Mouse (Mus musculus) adrenal gland, adult (tissue): Measurements from ENCODE around the gene Sypl2.
A peak's percentile ranks its signal among the peaks of the same experiment; 100 is the strongest.

ENCODE experiments used
- DNase-seq, 2 experiments: peaks; one replicate each; pipeline ENCODE4 v3.0.0; 2022 to 2023; ENCODE audit warnings: low spot score in 1 of 2; ENCODE audit not compliant: inconsistent age in 2 of 2

The Sypl2 gene

DNA sequence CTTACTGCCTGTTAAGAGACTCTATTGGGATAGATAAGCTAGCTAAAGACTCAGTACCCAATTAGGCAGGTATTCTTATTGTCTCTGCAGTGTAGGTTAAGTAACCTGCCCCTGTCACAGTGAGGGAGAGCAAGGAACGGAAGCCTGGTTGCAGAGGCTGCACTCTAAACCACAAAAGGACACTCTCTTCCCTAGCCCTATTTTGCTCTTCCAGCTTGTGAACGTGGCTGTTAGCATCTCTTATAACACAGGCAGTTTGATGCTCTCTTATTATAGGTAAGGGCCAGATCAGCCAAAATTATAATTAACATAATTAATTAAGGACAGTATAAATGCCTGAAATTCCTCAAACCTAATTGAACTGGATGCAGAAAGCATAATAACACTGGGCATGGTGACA is 45.9 kb downstream of the Sypl2 start:
- DNase-seq: no peak

DNA sequence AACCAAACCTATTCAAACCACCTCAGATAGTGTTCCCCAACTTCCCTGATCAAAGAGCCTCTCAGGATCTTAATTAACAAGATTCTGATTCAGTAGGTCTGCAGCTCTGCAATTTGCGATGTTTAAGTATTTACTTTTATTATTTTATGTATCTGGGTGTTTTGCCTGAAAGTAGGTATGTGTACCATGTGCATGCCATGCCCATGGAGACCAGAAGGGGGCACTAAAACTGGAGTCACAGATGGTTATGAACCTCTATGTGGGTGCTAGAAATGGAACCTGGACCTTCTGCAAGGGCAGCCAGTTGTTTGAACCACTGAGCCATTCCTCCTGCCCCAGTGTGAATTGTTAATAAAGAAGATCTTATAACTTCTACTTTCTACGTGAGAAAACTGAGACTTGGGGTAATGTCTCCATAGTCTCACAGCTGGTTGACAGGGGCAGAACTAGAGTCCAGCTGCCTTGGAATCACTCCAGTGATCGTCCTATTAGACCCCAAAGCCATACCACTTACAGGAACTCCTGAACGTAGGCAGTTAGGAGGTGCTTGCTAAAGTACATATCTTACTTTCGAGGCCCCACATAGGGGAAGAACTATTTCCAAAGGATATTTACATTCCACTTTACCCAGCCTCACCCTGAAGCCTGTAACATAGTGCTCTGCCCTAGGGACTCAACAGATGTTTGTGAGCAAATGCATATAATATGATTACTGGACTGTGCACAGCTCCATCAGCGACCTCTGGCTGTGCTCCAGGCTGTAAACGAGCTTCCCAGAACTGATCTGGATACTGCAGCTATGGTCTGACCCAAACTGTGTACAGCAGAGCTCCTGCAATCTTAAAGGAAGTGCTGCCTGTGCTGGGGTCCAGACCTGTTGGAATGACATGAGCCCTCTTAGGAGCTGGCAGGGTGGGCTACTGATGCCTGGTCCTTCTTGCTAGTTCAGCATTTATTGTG is 47.4 kb downstream of the Sypl2 start:
- peak in 1 of 2 experiments; percentile 31 for DNase-seq

DNA sequence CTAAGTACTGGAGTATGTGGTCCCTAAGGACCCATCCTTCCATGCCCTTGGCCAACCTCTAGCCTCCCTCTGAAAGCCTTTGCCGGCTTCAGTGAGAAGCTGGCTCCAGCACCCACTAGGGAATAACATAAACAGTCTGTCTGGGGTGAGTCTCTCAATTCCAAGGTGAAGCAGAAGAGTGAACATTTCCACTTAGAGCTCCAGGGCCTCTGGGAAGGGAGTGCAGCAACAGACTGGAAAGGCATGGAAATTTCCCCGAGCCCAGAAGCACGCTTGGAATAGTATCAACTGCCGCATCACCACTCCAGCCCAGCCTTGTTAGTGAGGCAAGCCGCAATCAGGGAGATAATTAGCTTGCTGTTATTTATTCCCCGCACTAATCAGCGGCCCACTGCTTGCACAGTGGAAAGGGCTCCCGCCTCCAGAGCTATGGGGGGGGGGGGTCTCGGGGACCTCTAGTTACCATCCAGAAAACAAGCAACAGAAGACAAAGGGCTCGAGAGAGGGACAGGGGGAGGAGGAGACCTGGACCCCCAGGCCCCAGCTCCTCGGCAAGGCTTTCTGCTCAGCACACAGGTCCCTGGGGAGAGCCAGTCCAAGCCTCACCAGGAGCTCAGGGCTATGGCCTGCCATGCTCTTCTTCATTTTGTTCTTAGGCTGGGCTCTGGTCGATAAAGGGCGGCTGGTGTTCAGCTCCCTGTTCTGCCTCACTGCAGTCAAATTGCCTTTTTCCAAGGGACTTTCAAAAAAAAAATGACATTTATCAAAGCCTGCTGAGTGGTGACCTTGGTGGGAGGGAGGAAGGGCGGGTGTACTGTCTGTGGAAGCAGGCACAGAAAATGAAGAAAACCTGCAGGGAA is 51.5 kb downstream of the Sypl2 start:
- peak; percentile 79 to 88 for DNase-seq

DNA sequence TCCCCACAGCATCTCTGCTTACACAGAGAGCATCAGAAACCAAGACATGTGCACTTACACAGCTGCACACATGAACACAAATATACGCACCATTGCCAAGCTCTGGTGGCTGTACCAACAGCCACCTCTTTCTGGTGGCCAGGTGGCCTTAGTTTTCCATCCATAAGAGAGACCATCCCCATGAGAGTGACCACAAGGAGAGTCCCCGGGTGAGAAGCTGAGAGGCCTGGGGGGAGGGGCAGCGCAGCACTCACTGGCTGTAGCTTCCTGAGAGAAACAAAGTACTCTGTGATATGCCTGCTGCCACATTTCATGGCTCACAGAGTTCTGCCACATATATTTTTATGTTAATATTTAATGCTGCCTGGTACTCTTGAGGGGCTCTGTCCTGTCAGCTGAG is 57.2 kb downstream of the Sypl2 start:
- no peak for DNase-seq

DNA sequence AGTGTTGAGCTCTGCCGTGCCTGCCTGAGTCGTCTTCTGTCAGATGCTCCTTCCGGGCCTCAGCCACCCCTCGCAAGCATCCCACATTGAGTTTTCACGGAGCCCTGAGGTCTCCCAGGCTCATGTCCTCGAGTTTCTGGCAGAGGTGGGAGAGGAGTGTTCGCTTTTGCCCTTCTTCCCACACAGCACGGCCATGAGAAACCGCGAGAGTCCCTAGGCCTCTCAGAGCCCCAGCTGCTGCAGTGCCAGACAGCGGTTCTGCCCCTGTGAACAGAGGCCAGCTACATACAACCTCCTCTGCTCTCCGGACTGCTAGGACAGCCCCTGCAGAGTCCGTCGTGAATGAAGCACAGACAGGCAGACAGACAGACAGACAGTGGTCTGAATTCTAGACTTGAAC is 58.9 kb downstream of the Sypl2 start:
- DNase-seq: peak in 1 of 2 experiments; percentile 38

DNA sequence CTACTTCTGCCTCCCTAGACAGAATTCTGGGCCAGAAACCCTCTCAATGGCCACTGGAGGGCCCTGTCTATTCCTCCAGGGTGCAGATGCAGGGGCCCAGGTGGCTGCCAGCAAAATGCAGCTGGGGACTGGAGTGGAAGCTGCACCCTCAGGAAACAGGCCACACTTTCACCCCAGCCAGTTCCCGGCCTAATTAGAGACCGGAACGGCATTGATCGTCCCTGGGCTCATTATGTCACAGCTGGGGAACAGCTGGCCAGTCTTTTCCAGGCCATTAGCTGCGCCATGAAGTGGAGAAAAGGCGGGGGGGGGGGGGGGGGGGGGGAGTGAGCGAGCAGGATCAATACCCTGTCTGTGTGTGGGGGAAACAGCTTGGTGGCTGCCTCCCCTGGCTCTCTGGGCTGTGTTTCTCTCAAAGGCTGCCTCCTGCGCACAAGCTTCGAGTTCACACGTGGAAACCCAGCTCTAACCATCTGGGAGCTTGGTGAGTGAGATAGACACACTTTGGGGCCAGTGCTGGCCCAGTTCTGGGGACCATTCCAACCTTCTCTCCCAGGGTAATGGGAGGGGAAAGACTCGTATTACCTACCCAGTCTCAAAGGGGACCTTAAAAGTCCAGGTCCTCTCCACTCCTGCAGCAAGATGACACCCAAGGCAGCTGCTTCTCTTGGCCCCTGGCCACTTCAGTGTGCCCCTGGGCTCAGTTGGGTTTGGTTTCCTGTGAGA is 59.8 kb downstream of the Sypl2 start:
- DNase-seq: peak in 1 of 2 experiments; percentile 59

DNA sequence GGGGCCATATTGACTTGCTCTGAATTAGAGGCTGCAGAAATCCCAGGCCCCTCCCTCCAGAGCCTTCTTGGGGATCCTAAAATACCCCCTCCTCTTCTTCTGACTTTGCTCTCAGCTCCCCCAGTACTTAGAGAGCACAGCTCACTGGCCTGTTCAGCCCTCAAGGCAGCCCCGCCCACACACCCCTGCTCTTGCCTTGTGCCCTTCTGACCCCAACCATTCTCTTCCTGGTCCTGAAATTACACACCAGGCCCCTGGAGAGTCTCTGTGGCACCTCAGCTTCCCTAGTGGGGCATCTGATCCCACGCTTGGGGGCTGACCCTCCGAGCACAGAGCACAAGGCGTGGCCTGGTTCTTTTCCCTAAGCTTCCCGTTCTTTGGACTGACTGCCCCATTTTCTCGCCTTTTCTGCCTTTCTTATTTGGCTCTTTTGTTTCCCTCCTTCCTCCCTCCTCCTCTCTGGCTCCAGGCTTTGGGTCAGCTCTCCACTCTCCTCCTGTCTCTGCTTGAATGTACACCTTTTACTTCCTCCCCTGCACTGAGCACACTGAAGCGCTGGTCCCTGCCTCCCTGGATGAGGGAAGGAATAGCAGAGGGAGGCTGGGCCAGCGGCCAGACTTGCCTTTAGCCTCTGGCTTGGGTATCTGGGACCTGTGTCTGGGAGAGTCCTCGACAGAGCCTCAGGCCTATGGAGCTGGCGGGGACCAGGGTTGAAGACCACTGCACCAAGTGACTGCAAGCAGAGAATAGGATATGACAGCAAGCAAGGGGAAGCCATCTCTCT is 60.7 kb downstream of the Sypl2 start:
- peak in 1 of 2 experiments; percentile 34 for DNase-seq

DNA sequence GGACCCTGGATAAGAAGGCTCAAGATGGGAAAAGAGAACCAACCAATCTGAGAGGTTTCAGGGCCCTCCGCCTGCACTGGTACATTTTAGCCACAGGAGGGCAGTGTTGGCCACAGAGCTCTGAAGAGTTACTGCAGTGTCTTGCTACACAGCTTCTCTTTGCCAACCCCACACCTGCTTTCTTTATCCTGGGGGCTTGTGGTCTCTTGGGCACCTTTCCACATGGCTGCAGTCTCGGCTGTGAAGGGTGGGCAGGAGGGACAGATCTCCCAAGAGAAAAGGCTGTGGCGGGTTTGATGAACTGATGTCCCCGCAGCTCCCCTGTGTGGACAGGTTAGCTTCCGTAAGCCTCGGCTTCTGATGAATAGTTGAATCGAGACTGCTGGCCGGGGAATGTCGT is 61.6 kb downstream of the Sypl2 start:
- DNase-seq: peak; percentile 78 to 95

DNA sequence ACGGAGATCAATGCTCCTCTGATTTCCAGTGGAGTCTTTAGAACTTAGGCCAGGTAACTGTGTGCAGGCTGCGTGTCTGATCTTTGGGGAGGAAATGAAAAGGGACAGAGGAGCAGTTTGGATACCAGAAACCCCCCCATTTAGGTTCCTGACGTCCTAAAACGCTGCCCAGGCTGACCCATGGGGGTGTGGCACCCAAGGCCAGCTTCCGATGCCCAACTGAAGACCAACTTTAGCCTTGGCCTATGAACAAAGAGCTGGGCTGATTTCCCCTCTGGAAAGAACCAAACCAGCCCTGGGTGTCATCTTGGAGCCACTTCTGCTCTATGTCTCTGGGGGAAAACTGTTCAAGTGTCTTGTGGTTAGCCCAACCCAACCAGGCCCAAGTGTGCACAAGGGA is 62.4 kb downstream of the Sypl2 start:
- DNase-seq: no peak
